Mouse (Mus musculus): ENCODE data around the gene Lrrc36. TPM values are rescaled to one million over a fixed set of nuclear protein-coding genes. Genes with fewer than 3 reads are reported as not detected.

The Lrrc36 gene
- polyA plus RNA-seq, 1 experiment from 2014 or later, result 0.07 TPM

DNA sequence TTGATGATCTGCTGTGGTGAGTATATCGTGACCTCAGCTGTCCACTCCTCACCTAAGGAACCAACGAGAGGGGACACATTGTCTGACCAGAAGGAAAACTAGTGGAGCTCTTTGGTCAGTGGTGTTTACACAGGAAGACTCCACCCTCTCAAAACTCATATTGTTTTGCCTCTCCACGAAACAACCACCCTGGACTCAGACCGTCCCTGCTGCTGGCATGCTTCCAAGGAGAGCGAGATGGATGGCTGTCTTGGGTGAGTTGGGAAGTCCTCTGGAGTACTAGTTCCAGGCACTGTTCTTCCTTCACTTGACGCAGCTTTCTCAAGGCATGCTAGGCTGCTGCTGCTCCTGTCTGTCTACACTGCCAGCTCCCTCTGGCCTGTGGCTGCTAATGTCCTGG is 24.3 kb upstream of the Lrrc36 start:
- Histone ChIP-seq H3K4me1 (ENCODE audit: control insufficient read depth, insufficient read depth, low read length) (no peaks in the 10 kb centered on the region), H3K4me3 (ENCODE audit: low read length) (no peak overlapping the region), H3K27me3 (replicated peaks; ENCODE audit: control insufficient read depth, insufficient read depth, low read length) (no peaks in the 10 kb centered on the region), H3K9ac (ENCODE audit: low read depth, low read length) (no peak overlapping the region), H3K9me3 (ENCODE audit: control insufficient read depth, low read length) (no peaks in the 10 kb centered on the region), H3K27ac (ENCODE audit: low read length) (no peak overlapping the region), H3K4me2 (ENCODE audit: low read depth, low read length) (no peak overlapping the region), H3K36me3 (ENCODE audit: control insufficient read depth, insufficient read depth, low read length) (no peaks in the 10 kb centered on the region)
- WGBS, result 54% methylated on average over 6 of the region's 6 CpGs
- ATAC-seq, result no peak

DNA sequence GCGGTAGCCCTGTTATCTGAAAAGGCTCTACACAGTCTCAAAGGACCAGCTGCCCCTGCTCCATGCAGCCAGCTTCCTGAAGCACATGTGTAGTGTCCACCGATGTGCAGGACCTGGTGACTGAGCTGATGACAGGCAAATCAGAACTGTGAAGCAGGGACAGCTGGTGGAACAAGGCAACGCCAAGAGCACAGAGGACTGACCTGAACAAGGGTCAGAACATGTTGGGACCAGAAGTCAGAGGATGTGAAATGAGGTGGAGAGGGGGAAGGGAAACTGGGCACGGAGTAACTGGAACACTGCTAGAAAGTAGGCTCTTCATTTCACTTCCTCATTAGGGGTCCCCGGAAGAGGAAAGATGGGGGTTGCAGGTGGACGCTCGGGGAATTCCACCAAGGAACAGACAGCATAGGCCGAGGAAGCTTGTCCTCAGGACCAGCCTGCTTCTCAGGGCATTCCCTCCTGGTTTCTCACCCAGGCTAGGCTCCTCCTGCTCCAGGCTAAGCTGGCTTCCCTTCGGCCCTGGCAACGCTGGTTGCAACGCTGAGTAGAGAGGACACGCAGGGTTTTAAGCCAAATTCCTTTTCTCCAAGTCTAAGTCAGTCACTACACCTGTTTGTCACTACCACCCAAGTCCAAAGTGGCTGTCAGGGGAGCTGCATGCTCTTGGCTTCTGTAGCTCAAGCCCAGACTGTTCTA is 20.1 kb upstream of the Lrrc36 start:
- no peak for ATAC-seq
- H3K9ac ChIP-seq (ENCODE audit: low read depth, low read length), result no peak overlapping the region

DNA sequence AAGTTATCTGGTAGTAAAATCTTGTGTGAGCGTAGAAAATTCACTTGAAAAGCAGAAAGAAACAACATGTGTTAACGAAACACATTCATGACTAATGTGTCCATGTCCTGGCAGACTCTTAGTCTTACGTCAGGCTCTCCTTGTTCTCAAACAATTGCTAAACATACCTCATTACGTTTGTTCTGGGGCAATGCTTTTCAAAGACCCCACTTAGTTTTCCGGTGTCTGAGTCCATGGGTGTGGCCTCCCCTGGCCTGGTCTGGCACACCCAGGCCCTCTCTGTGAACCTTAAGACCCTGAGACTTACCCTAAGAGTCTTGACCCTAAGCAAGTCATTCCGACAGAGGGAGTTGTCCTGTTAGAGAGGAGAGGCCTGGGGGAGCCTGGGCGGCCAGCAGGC is 19.5 kb upstream of the Lrrc36 start:
- ATAC-seq, result no peak
- Histone ChIP-seq H3K4me2 (ENCODE audit: low read depth, low read length) (no peak overlapping the region), H3K4me3 (ENCODE audit: low read length) (no peak overlapping the region), H3K36me3 (ENCODE audit: control insufficient read depth, insufficient read depth, low read length) (no peaks in the 10 kb centered on the region), H3K27ac (ENCODE audit: low read length) (no peak overlapping the region), H3K27me3 (replicated peaks; ENCODE audit: control insufficient read depth, insufficient read depth, low read length) (no peaks in the 10 kb centered on the region), H3K9ac (ENCODE audit: low read depth, low read length) (no peak overlapping the region), H3K4me1 (ENCODE audit: control insufficient read depth, insufficient read depth, low read length) (no peaks in the 10 kb centered on the region), H3K9me3 (ENCODE audit: control insufficient read depth, low read length) (no peaks in the 10 kb centered on the region)
- WGBS, result 71% methylated on average over 7 of the region's 7 CpGs

More for the DNA sequence above, 20.1 kb upstream of the Lrrc36 start:
- 86% methylated on average over 12 of the region's 12 CpGs for WGBS
- H3K4me1 ChIP-seq (ENCODE audit: control insufficient read depth, insufficient read depth, low read length), result no peaks in the 10 kb centered on the region
- H3K4me3 ChIP-seq (ENCODE audit: low read length), result no peak overlapping the region
- H3K36me3 ChIP-seq (ENCODE audit: control insufficient read depth, insufficient read depth, low read length), result no peaks in the 10 kb centered on the region
- H3K9me3 ChIP-seq (ENCODE audit: control insufficient read depth, low read length), result no peaks in the 10 kb centered on the region
- H3K27me3 ChIP-seq (replicated peaks; ENCODE audit: control insufficient read depth, insufficient read depth, low read length), result no peaks in the 10 kb centered on the region
- H3K27ac ChIP-seq (ENCODE audit: low read length), result no peak overlapping the region
- no peak overlapping the region for H3K4me2 ChIP-seq (ENCODE audit: low read depth, low read length)

DNA sequence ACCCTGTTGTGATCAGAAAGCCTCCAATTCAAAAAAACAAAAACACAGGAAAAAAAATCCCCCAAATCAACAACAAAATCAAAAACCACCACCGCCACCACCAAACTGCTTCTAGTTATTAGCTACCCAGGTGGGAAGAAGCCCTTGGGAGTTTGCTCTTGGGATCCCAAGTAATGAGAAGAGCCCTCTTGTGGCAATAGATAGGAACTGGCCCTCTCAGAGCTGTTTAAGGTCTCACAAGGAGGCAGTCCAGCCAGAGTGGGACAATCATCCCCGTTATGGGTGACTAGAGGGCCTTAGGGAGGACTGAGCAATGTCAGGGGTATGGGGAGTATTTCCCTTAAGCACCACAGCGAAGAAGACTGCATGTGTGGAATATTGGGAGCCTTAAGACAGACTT is 15.6 kb upstream of the Lrrc36 start:
- Histone ChIP-seq H3K36me3 (ENCODE audit: control insufficient read depth, insufficient read depth, low read length) (no peaks in the 10 kb centered on the region), H3K4me3 (ENCODE audit: low read length) (no peak overlapping the region), H3K27ac (ENCODE audit: low read length) (no peak overlapping the region), H3K9me3 (ENCODE audit: control insufficient read depth, low read length) (no peaks in the 10 kb centered on the region), H3K4me2 (ENCODE audit: low read depth, low read length) (no peak overlapping the region), H3K27me3 (replicated peaks; ENCODE audit: control insufficient read depth, insufficient read depth, low read length) (no peaks in the 10 kb centered on the region), H3K4me1 (ENCODE audit: control insufficient read depth, insufficient read depth, low read length) (no peaks in the 10 kb centered on the region), H3K9ac (ENCODE audit: low read depth, low read length) (no peak overlapping the region)
- ATAC-seq, result no peak
- 35% methylated on average over 3 of the region's 3 CpGs for WGBS

DNA sequence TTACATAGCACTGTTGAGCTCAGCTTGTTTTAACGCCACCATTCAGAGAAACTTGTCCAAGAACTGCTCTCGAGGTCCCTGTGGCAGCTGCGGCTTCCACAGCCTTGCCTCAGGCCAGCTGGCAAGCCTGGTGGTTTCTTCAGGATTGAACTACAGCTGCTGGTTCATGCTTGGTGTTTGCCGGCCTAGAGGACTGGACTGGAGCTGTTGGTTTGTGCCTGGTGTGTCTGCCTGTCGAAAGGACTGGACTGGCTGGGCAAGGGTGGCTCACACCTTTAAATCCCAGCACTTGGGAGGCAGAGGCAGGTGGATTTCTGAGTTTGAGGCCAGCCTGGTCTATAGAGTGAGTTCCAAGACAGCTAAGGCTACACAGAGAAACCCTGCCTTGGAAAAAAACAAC is 13.4 kb upstream of the Lrrc36 start:
- no peak overlapping the region for H3K4me2 ChIP-seq (ENCODE audit: low read depth, low read length)
- H3K36me3 ChIP-seq (ENCODE audit: control insufficient read depth, insufficient read depth, low read length), result no peaks in the 10 kb centered on the region
- no peaks in the 10 kb centered on the region for H3K9me3 ChIP-seq (ENCODE audit: control insufficient read depth, low read length)
- no peak for ATAC-seq
- H3K27ac ChIP-seq (ENCODE audit: low read length), result no peak overlapping the region
- no peak overlapping the region for H3K9ac ChIP-seq (ENCODE audit: low read depth, low read length)
- H3K4me3 ChIP-seq (ENCODE audit: low read length), result no peak overlapping the region
- no peaks in the 10 kb centered on the region for H3K4me1 ChIP-seq (ENCODE audit: control insufficient read depth, insufficient read depth, low read length)
- H3K27me3 ChIP-seq (replicated peaks; ENCODE audit: control insufficient read depth, insufficient read depth, low read length), result no peaks in the 10 kb centered on the region
- WGBS, result 90% methylated on average over 5 of the region's 5 CpGs

DNA sequence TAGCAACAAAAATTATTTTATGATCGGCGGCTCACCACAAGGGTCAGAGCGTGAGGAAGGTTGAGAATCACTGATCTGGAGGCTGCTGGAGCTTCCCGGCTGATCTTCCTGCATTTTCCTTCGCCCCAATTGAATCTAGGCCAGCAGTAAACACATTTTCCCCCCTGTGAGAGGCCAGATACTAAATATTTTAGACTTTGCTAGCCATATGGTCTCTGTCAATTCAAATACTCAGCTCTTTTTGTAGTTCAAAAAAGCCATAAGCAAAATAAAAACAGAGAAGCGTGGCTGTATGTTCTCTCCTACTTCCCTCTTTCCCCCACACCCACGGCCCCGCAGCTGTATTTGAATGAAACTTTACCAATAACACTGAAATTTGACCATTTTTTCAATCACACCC is 9.9 kb upstream of the Lrrc36 start:
- Histone ChIP-seq H3K36me3 (ENCODE audit: control insufficient read depth, insufficient read depth, low read length) (no peaks in the 10 kb centered on the region), H3K4me2 (ENCODE audit: low read depth, low read length) (no peak overlapping the region), H3K9me3 (ENCODE audit: control insufficient read depth, low read length) (no peaks in the 10 kb centered on the region), H3K4me3 (ENCODE audit: low read length) (no peak overlapping the region), H3K27me3 (replicated peaks; ENCODE audit: control insufficient read depth, insufficient read depth, low read length) (no peaks in the 10 kb centered on the region), H3K9ac (ENCODE audit: low read depth, low read length) (no peak overlapping the region), H3K27ac (ENCODE audit: low read length) (no peak overlapping the region), H3K4me1 (ENCODE audit: control insufficient read depth, insufficient read depth, low read length) (no peaks in the 10 kb centered on the region)
- 67% methylated on average over 8 of the region's 8 CpGs for WGBS
- ATAC-seq, result no peak

DNA sequence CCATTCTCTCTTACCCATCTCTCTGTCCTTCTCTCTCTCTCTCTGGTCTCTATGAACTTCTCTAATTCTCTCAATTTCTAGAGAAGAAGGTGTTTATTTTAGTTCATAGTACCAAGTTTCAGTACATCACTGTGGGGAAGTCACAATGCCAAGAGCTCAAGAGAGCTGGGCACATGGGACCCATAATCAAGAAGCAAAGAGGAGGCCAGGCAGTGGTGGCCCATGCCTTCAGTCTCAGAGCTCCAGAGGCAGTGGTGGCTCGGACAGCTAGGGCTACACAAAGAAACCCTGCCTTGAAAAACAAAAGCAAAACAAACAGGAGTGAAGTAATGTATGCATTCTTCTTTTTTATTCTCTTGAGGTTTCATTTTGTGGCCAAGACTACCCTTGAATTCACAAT is 8.9 kb upstream of the Lrrc36 start:
- no peaks in the 10 kb centered on the region for H3K9me3 ChIP-seq (ENCODE audit: control insufficient read depth, low read length)
- no peak overlapping the region for H3K9ac ChIP-seq (ENCODE audit: low read depth, low read length)
- no peak overlapping the region for H3K4me2 ChIP-seq (ENCODE audit: low read depth, low read length)
- 68% methylated on average over 1 of the region's 1 CpGs for WGBS
- no peak overlapping the region for H3K27ac ChIP-seq (ENCODE audit: low read length)
- ATAC-seq, result no peak
- H3K36me3 ChIP-seq (ENCODE audit: control insufficient read depth, insufficient read depth, low read length), result no peaks in the 10 kb centered on the region
- no peak overlapping the region for H3K4me3 ChIP-seq (ENCODE audit: low read length)
- H3K4me1 ChIP-seq (ENCODE audit: control insufficient read depth, insufficient read depth, low read length), result no peaks in the 10 kb centered on the region
- H3K27me3 ChIP-seq (replicated peaks; ENCODE audit: control insufficient read depth, insufficient read depth, low read length), result no peaks in the 10 kb centered on the region

DNA sequence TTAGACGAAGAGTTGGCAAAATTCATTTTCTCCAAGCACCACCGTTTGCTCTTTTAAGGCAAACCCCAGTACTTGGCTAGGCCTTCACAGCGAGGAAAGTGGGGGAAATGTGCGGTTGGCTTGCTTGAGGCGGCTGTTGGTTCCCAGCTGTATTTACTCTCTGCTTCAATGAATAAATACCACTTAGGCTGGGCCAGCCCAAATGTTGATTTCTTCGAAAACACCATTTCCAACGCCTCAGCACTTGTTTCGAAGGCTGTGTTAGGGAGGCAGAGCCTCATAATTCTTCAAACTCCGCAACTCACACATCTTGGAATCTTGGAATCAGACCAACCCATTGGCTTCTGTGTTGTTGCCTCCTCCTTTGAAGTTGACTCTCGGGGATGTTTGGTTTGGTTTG is 7.0 kb upstream of the Lrrc36 start:
- Histone ChIP-seq H3K36me3 (ENCODE audit: control insufficient read depth, insufficient read depth, low read length) (no peaks in the 10 kb centered on the region), H3K27me3 (replicated peaks; ENCODE audit: control insufficient read depth, insufficient read depth, low read length) (no peaks in the 10 kb centered on the region), H3K4me3 (ENCODE audit: low read length) (no peak overlapping the region), H3K9me3 (ENCODE audit: control insufficient read depth, low read length) (no peaks in the 10 kb centered on the region), H3K9ac (ENCODE audit: low read depth, low read length) (no peak overlapping the region), H3K4me2 (ENCODE audit: low read depth, low read length) (no peak overlapping the region), H3K27ac (ENCODE audit: low read length) (no peak overlapping the region), H3K4me1 (ENCODE audit: control insufficient read depth, insufficient read depth, low read length) (no peaks in the 10 kb centered on the region)
- 44% methylated on average over 10 of the region's 10 CpGs for WGBS
- ATAC-seq, result no peak

DNA sequence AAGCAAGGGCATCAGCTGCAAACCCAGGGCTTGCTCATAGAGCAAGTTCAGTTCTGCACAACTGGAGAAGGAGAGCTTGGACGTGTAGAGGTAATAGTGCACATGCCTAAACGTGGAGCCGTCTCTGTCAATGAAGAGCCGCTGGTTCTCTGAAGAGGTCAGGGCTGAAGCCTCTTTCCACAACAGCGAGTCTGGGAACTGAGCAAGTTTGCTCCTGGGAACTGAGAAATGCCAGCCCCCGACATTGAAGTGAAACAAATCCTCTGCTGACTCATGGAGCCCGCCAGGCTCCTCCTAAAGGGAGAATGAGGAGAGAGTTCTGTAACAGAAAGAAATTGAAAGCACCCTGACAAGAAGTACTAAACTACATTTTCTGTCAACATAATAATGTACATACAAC is 5.0 kb upstream of the Lrrc36 start:
- no peak for ATAC-seq
- Histone ChIP-seq H3K27ac (ENCODE audit: low read length) (no peak overlapping the region), H3K4me2 (ENCODE audit: low read depth, low read length) (no peak overlapping the region), H3K27me3 (replicated peaks; ENCODE audit: control insufficient read depth, insufficient read depth, low read length) (peaks cover 3% of the 10 kb centered on the region), H3K36me3 (ENCODE audit: control insufficient read depth, insufficient read depth, low read length) (no peaks in the 10 kb centered on the region), H3K9me3 (ENCODE audit: control insufficient read depth, low read length) (no peaks in the 10 kb centered on the region), H3K4me3 (ENCODE audit: low read length) (no peak overlapping the region), H3K9ac (ENCODE audit: low read depth, low read length) (no peak overlapping the region), H3K4me1 (ENCODE audit: control insufficient read depth, insufficient read depth, low read length) (peaks cover under 1% of the 10 kb centered on the region; the same call in 1 of the 2 replicates)
- 56% methylated on average over 7 of the region's 7 CpGs for WGBS

DNA sequence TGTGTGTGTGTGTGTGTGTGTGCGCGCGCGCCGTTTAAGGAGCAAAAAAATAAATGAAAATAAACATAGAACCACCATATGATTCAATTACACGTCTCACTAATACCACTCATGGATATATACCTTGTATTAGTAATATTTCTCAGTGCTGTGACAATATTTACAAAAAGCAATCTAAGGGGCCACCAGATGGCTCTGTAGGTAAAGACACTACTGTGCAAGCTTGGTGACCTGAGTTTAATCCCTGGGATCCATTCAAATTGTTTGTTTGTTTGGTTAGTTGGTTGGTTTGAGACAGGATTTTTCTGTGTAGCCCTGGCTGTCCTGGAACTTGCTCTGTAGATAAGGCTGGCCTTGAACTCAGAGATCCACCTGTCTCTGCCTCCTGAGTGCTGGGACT is 3.4 kb upstream of the Lrrc36 start:
- Histone ChIP-seq H3K4me3 (ENCODE audit: low read length) (no peak overlapping the region), H3K36me3 (ENCODE audit: control insufficient read depth, insufficient read depth, low read length) (no peaks in the 10 kb centered on the region), H3K9me3 (ENCODE audit: control insufficient read depth, low read length) (no peaks in the 10 kb centered on the region), H3K4me1 (ENCODE audit: control insufficient read depth, insufficient read depth, low read length) (peaks cover 4% of the 10 kb centered on the region; the same call in 1 of the 2 replicates), H3K9ac (ENCODE audit: low read depth, low read length) (no peak overlapping the region), H3K27me3 (replicated peaks; ENCODE audit: control insufficient read depth, insufficient read depth, low read length) (peaks cover 6% of the 10 kb centered on the region), H3K27ac (ENCODE audit: low read length) (no peak overlapping the region), H3K4me2 (ENCODE audit: low read depth, low read length) (no peak overlapping the region)
- 89% methylated on average over 6 of the region's 6 CpGs for WGBS
- ATAC-seq, result no peak
